Mouse (Mus musculus): ENCODE results near the gene Elmsan1. TPM values are rescaled to one million over a fixed set of nuclear protein-coding genes. Genes with fewer than 3 reads are reported as not detected.
A peak's percentile ranks its signal among the peaks of the same experiment; 100 is the strongest.

Elmsan1 gene
- polyA plus RNA-seq, 1 experiment from 2014 or later: 13.2 TPM

DNA sequence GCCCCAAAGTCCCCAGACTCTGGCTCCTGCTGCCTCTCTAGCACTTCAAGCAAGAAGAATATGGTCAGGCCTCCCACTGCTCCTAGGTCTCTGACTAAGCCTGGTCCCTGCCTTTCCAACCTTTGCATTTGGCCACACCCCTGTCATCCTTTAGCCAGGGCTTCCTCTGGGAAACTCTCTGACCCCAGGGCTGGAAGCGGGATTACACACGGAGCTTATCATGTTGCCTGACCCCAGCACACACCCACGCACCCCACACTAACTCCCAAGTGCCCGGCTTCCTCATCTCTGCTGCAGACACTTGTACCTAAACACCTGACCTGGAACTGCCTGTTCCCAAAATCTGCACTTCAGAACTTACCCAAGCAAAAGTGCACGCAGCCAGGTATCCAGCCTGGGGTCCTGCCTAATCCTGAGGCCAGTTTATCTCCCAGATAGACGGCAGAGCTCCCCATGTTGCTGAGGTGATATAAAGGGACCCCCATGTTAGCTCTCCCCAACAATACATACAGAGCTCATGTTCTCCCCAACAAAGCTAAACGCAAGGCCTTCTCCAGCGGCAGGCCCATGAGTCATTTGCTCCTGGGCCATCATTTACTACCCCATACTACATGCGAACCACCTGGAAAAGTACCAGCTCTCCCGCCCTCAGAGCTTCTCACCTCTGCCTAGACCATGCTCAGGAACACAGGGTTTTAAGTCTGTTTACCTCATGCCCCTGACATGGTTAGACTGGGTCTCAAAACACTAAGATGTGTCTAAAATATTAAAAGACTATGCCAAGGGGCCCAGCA lies 39.8 kb downstream of the Elmsan1 start:
- no peaks in the 10 kb centered on the region for H3K9me3 ChIP-seq
- no peak overlapping the region for H3K4me2 ChIP-seq
- no peak for ATAC-seq (ENCODE audit: insufficient number of reproducible peaks, low FRiP score, low TSS enrichment, low read depth)
- no peak overlapping the region for H3K9ac ChIP-seq
- peaks cover 5% of the 10 kb centered on the region for H3K36me3 ChIP-seq
- WGBS: 68% methylated on average over 10 of the region's 10 CpGs
- no peak overlapping the region for H3K4me3 ChIP-seq
- H3K27ac ChIP-seq: no peak overlapping the region; the same call in 1 of the 2 replicates
- H3K27me3 ChIP-seq: no peaks in the 10 kb centered on the region
- H3K4me1 ChIP-seq: peaks cover 82% of the 10 kb centered on the region

DNA sequence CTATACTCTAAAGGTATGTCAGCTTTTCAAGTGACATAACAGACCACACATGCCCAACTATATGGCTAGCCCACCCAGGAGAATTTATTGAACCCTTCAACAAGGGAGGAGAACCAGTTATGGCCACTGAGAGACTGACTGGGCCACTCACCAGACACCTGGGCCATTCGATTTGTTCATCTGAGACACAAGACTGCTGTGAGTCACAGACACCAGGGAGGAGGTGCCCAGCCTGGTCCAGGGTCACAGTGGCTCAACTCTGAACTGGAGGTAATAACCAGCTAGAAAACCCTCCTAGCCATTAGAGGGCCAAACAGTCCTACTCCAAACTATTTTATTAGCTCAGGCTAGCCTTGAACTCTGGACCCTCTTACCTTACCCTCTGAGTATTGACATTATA lies 40.6 kb downstream of the Elmsan1 start:
- Histone ChIP-seq H3K4me2 (no peak overlapping the region), H3K9ac (no peak overlapping the region), H3K4me3 (no peak overlapping the region), H3K4me1 (peaks cover 89% of the 10 kb centered on the region), H3K27me3 (no peaks in the 10 kb centered on the region), H3K9me3 (no peaks in the 10 kb centered on the region), H3K27ac (peak overlapping the region; percentile 92; the same call in 1 of the 2 replicates), H3K36me3 (peaks cover 13% of the 10 kb centered on the region)
- ATAC-seq (ENCODE audit: insufficient number of reproducible peaks, low FRiP score, low TSS enrichment, low read depth): no peak
- WGBS: 54% methylated on average over 1 of the region's 1 CpGs

DNA sequence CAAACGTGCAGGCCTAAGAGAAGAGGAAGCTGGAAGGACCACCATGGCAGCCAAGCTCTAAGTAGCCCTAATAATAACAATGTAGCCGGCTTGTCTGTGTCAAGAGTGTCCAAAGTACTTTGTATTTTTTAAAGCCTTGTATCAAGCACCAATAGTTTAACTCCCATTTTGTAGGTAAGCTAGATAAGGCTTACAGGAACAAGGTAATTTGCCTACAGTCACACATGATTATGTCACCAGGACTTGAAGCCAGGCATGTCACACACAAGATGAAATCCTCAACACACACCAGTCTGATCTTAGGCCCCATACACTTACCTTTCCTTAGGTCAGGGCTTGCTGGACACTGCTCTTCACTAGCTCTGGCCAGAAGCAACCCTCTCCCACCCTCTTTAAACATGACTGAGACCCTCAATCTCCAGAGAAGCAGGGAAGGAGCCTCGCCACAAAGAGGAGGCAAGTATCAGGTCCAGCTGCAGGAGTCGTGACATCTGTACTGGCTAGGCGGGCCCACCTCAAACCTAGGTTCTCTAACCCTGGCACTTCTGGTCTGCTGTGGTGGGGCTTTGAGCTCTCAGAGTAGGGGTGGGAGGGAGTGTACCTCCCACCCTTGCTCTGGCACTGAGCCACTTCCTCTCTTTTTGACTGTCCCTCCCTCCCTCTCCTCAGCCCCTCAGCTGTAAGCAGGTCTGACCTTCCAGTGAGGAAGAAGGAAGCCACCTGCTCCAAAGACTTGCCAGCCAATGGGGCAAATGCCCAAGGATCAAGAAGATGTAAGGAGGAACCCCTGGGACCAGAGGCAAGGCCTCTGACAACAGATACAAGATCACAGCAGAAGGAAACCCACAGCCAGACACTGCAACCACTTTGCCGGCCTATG lies 41.6 kb downstream of the Elmsan1 start:
- Histone ChIP-seq H3K4me2 (peak overlapping the region; percentile 64), H3K9ac (no peak overlapping the region), H3K36me3 (peaks cover 20% of the 10 kb centered on the region), H3K4me1 (peaks cover 94% of the 10 kb centered on the region), H3K9me3 (no peaks in the 10 kb centered on the region), H3K27ac (peak overlapping the region; percentile 92), H3K4me3 (no peak overlapping the region), H3K27me3 (no peaks in the 10 kb centered on the region)
- 47% methylated on average over 6 of the region's 6 CpGs for WGBS
- ATAC-seq (ENCODE audit: insufficient number of reproducible peaks, low FRiP score, low TSS enrichment, low read depth): no peak

DNA sequence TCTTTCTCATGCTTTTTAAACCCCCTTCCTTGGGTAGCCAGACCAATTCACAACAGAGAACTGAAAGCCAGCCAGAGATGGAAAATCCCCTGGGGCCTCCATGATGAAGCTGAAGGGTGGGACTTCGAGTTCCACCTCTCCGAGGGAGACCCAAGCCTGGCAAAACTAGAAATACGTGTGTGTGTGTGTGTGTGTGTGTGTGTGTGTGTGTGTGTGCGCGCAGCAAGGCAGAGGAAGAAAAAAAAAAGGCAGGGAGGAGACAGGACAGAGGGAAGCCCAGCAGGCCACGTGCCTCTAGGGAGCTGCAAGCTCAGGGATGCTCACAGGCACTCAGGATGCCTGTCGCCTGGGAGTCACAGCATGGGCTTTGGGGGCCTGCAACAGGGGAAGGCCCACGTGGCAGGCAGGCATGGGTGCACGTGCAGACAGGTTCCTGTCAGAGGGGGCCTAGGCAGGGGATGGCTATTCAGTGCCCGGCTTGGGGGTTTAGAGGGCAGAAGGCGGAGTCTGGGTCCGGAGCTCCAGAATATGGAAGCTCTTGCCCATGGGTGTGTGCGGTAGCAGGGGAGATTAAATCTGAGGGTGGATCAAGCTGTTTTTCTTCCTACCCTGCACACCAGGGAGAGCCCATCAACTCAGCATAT lies 42.4 kb downstream of the Elmsan1 start:
- H3K4me1 ChIP-seq: peaks cover 85% of the 10 kb centered on the region
- H3K9ac ChIP-seq: peak overlapping the region; percentile 47
- H3K9me3 ChIP-seq: no peaks in the 10 kb centered on the region
- peak overlapping the region; percentile 92 for H3K27ac ChIP-seq
- no peak for ATAC-seq (ENCODE audit: insufficient number of reproducible peaks, low FRiP score, low TSS enrichment, low read depth)
- peak overlapping the region; percentile 64 for H3K4me2 ChIP-seq
- H3K36me3 ChIP-seq: peaks cover 29% of the 10 kb centered on the region
- WGBS: 9% methylated on average over 12 of the region's 13 CpGs
- H3K4me3 ChIP-seq: peak overlapping the region; percentile 44
- no peaks in the 10 kb centered on the region for H3K27me3 ChIP-seq

DNA sequence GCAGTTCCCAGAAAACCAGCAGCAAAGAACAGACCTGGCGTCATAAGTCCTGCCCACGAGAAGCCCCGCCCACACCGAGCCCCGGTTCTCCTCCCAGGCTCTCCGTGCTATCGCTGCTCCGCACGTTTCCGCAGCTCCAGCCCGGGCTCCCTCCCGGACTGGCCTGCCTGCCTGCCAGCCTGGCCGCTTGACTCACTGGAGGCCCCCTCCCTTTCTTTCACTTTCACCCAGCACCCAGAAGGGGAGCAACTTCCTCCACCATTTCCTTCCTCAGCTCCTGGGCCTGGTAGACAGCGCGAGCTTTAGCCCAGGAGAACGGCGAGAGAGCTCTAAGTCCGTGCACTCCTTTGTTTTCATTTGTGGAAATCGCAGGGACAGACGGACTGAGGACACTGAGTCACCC lies 43.0 kb downstream of the Elmsan1 start:
- Histone ChIP-seq H3K4me2 (peak overlapping the region; percentile 64), H3K27ac (peak overlapping the region; percentile 92), H3K27me3 (no peaks in the 10 kb centered on the region), H3K36me3 (peaks cover 32% of the 10 kb centered on the region), H3K4me1 (peaks cover 79% of the 10 kb centered on the region), H3K4me3 (peak overlapping the region; percentile 44), H3K9me3 (no peaks in the 10 kb centered on the region), H3K9ac (peak overlapping the region; percentile 47)
- ATAC-seq (ENCODE audit: insufficient number of reproducible peaks, low FRiP score, low TSS enrichment, low read depth): peak; percentile 45
- WGBS: under 1% methylated on average over 20 of the region's 20 CpGs

DNA sequence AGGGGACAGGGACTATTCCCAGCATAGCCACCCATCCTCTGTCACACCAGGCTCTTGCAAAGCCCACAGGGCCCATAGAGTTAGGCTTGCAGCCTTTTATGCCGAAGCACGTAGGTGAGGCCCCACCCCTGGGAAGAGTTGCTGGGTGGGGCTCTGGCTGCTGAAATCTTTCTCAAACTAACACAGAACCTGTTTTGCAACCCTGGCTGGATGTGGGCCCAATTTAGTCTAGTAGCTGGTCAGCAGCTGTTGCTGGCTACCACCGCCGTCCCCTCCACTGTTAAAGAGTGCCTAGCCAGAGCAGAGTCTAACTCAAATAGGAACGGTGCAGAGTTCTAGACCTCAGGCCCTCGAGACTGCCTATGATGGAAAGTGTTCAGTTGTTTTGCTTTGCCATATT lies 43.8 kb downstream of the Elmsan1 start:
- Histone ChIP-seq H3K4me3 (0 out of 2 replicates have a peak overlapping the region, but pooled peaks have one; percentile 44), H3K27ac (peak overlapping the region; percentile 92), H3K9me3 (no peaks in the 10 kb centered on the region), H3K4me2 (peak overlapping the region; percentile 64), H3K4me1 (peaks cover 71% of the 10 kb centered on the region), H3K9ac (no peak overlapping the region), H3K36me3 (peaks cover 36% of the 10 kb centered on the region), H3K27me3 (no peaks in the 10 kb centered on the region)
- WGBS: 52% methylated on average over 6 of the region's 6 CpGs
- ATAC-seq (ENCODE audit: insufficient number of reproducible peaks, low FRiP score, low TSS enrichment, low read depth): no peak

DNA sequence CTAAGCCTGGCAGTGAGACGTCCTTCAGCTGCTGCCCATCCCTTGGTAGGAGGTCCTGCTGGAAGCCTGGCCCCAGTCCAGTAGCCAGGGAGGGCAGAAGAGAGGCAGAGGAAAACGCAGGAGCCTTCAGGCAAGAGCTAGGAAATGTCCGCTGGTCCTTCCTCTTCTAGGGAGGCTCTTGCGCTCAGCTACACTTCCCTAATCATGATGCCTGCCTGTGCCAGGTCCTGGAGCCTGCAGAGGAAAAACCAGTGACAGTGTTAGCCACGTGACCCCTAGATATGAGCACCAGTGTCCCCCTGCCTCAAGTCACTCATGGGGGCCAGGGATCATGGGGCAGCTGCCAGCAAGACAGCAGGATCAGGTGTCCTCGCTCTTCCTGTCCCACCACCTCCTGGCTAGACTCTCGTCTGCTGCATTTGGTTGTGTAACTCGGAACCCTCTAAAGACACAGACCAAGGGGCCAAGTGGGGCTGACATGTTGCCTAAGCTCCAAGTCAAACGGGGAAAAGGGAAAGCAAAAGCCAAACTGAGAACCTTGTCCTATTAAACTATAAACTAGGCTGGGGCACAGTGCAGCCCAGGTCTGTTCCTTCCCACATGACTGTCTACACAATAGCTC lies 44.4 kb downstream of the Elmsan1 start:
- H3K27ac ChIP-seq: peak overlapping the region; percentile 92
- no peaks in the 10 kb centered on the region for H3K27me3 ChIP-seq
- no peak overlapping the region for H3K9ac ChIP-seq
- no peak for ATAC-seq (ENCODE audit: insufficient number of reproducible peaks, low FRiP score, low TSS enrichment, low read depth)
- H3K4me1 ChIP-seq: peaks cover 66% of the 10 kb centered on the region
- 66% methylated on average over 9 of the region's 9 CpGs for WGBS
- H3K9me3 ChIP-seq: no peaks in the 10 kb centered on the region
- peaks cover 42% of the 10 kb centered on the region for H3K36me3 ChIP-seq
- H3K4me2 ChIP-seq: peak overlapping the region; percentile 64; the same call in 1 of the 2 replicates
- no peak overlapping the region for H3K4me3 ChIP-seq

DNA sequence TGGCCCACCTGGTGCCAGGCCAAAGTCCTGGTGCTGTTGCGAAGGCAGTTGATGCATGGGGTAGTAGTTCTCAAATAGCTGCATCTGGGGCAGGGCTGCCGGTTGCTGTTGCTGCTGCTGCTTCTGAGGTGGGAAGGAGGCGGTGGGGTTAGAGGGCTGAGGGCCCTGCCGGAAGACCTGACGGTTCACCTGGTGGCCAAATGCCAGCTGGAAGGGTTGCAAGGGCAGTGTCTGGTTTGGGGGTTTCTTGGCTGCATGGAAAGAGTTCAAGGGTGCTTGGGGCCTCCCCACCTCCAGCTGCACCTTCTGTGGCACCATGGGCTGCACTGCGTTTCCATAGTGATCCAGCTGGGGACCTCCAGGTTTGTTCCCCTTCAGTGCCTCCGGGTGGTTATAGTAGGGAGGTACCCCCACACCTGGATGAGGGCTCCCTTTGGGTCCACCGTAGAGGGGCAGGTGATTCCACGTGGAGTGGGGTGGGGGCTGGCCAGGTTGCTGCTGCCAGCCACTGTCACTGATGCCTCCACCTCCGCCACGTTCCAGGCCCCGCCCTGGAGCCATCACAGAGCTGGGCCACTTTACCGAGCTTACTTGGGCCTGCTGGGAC lies 45.3 kb downstream of the Elmsan1 start:
- WGBS: 81% methylated on average over 13 of the region's 13 CpGs
- Histone ChIP-seq H3K27me3 (no peaks in the 10 kb centered on the region), H3K4me1 (peaks cover 57% of the 10 kb centered on the region), H3K27ac (peak overlapping the region; percentile 92), H3K4me3 (no peak overlapping the region), H3K9me3 (no peaks in the 10 kb centered on the region), H3K36me3 (peaks cover 42% of the 10 kb centered on the region), H3K9ac (no peak overlapping the region), H3K4me2 (no peak overlapping the region)
- no peak for ATAC-seq (ENCODE audit: insufficient number of reproducible peaks, low FRiP score, low TSS enrichment, low read depth)

DNA sequence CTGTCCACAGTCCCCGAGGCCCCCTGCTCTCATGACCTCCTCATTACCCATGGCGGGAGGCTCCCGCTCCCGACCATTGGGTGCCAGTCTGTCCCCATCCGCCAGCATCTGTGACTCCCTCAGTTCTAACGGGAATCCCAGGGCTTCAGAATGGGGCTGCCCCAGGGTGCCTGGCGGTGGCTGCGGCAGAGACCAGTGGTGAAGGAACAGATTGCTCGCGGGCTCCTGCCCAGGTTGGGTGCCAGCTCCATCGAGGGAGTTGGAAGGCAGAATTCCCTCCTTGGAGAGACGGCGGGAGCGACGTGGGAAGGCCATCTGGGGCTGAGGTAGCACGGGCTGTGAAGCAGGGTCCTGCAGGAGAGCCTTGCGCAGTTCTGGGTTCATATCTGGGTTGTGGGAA lies 45.8 kb downstream of the Elmsan1 start:
- H3K4me1 ChIP-seq: peaks cover 52% of the 10 kb centered on the region
- no peak for ATAC-seq (ENCODE audit: insufficient number of reproducible peaks, low FRiP score, low TSS enrichment, low read depth)
- H3K36me3 ChIP-seq: peaks cover 42% of the 10 kb centered on the region
- no peak overlapping the region for H3K4me3 ChIP-seq
- H3K27me3 ChIP-seq: no peaks in the 10 kb centered on the region
- H3K4me2 ChIP-seq: no peak overlapping the region
- H3K27ac ChIP-seq: no peak overlapping the region
- H3K9ac ChIP-seq: no peak overlapping the region
- H3K9me3 ChIP-seq: no peaks in the 10 kb centered on the region
- WGBS: 90% methylated on average over 17 of the region's 17 CpGs

DNA sequence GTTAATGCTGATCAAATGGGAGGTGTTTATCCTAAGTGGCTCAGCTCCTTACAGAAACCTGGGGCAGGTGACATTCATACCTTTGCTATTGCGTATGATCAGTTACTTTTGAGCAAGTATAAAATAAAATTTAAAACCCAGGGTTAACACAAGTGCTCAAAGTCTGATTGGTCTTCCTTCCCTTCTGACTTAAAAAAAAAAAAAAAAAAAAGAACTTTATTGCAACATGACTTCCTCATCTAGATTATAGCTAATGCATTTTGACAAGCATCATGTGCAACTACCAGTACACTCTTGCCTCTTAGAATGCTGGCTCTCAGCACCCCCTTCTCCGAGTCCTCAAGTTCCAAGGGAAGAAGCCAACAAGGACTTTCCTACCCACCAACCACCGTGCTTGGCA lies 46.5 kb downstream of the Elmsan1 start:
- peaks cover 46% of the 10 kb centered on the region for H3K4me1 ChIP-seq
- H3K4me3 ChIP-seq: no peak overlapping the region
- no peak overlapping the region for H3K27ac ChIP-seq
- H3K36me3 ChIP-seq: peaks cover 42% of the 10 kb centered on the region
- no peak for ATAC-seq (ENCODE audit: insufficient number of reproducible peaks, low FRiP score, low TSS enrichment, low read depth)
- no peaks in the 10 kb centered on the region for H3K27me3 ChIP-seq
- no peak overlapping the region for H3K9ac ChIP-seq
- no peak overlapping the region for H3K4me2 ChIP-seq
- 89% methylated on average over 3 of the region's 3 CpGs for WGBS
- no peaks in the 10 kb centered on the region for H3K9me3 ChIP-seq

DNA sequence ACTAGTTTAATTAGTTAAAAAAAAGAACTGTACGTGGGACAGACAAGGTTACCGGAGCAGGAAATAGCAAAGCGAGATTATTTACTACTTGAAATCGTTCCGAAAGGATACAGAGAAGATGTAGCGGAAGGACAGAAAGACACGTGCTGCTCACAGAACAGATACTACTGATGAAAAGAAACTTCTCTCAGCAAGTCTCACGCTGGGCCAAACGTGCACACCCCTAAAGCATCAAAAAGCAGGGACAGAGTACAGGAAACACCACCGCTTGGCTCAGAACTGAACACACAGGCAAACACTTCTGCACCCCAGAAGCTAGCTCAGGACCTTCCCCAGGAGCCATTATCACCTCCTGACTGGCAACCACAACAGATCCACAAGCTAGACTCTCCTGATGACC lies 48.1 kb downstream of the Elmsan1 start:
- no peaks in the 10 kb centered on the region for H3K27me3 ChIP-seq
- no peak overlapping the region for H3K9ac ChIP-seq
- H3K4me3 ChIP-seq: no peak overlapping the region
- no peak overlapping the region for H3K27ac ChIP-seq
- 85% methylated on average over 10 of the region's 10 CpGs for WGBS
- peaks cover 46% of the 10 kb centered on the region for H3K36me3 ChIP-seq
- no peaks in the 10 kb centered on the region for H3K9me3 ChIP-seq
- no peak overlapping the region for H3K4me2 ChIP-seq
- peaks cover 40% of the 10 kb centered on the region for H3K4me1 ChIP-seq
- ATAC-seq (ENCODE audit: insufficient number of reproducible peaks, low FRiP score, low TSS enrichment, low read depth): no peak
